Mouse (Mus musculus): ENCODE data around the gene Elof1. TPM values are rescaled to one million over a fixed set of nuclear protein-coding genes. Genes with fewer than 3 reads are reported as not detected.
"Not testable (repeated sequence)": the region's sequence is repeated elsewhere in the genome, so short reads cannot be mapped to it uniquely, and the experiment has no call there.

Elof1 gene
- polyA plus RNA-seq, 1 experiment from 2014 or later, result 191 TPM

GRCm38 (mm10) chr9:22086012-22086411 is 31.0 kb downstream of the Elof1 start:
- TF ChIP-seq EP300 (IDR thresholded peaks at IDR 0.05), result no peak
- ATAC-seq, result no peak; the same call in 1 of the 2 replicates
- H3K9me3 ChIP-seq (ENCODE audit: low read length), result no peaks in the 10 kb centered on the region

GRCm38 (mm10) chr9:22085022-22085834 is 31.7 kb downstream of the Elof1 start, which contains the start of gene Ecsit:
Gene Ecsit (minus strand): TSS chr9:22085438.
- Histone ChIP-seq H3K4me2 (replicated peaks; ENCODE audit: low read depth, low read length) (peak within 1 kb of the TSS; percentile 78), H3K4me1 (ENCODE audit: insufficient read depth, low read depth, low read length) (no peaks in the 10 kb centered on the region), H3K27ac (ENCODE audit: low read length) (peak within 1 kb of the TSS; percentile 78), H3K4me3 (ENCODE audit: low read depth, low read length) (peak within 1 kb of the TSS; percentile 75), H3K9ac (replicated peaks; ENCODE audit: low read depth) (peak within 1 kb of the TSS; percentile 68), H3K27me3 (replicated peaks; ENCODE audit: insufficient read depth, low read length) (no peaks in the 10 kb centered on the region), H3K9me3 (ENCODE audit: low read length) (no peaks in the 10 kb centered on the region), H3K36me3 (ENCODE audit: insufficient read depth, low read length) (no peaks in the 10 kb centered on the region)
- ATAC-seq, result peak; percentile 99
- peak; percentile 99 for DNase-seq (ENCODE audit: low spot score)
- under 1% methylated on average over 48 of the region's 48 CpGs for WGBS
- no peak for TF ChIP-seq CTCF (IDR thresholded peaks at IDR 0.05)
- TF ChIP-seq EP300 (IDR thresholded peaks at IDR 0.05), result no peak

More at GRCm38 (mm10) chr9:22086012-22086411, 31.0 kb downstream of the Elof1 start:
- H3K4me3 ChIP-seq (ENCODE audit: low read depth, low read length), result peak overlapping the region; percentile 75; the same call in 1 of the 2 replicates
- peak overlapping the region; percentile 68 for H3K9ac ChIP-seq (replicated peaks; ENCODE audit: low read depth)
- H3K27ac ChIP-seq (ENCODE audit: low read length), result peak overlapping the region; percentile 78
- 43% methylated on average over 6 of the region's 6 CpGs for WGBS
- H3K36me3 ChIP-seq (ENCODE audit: insufficient read depth, low read length), result no peaks in the 10 kb centered on the region
- peak overlapping the region; percentile 78 for H3K4me2 ChIP-seq (replicated peaks; ENCODE audit: low read depth, low read length)
- peak; percentile 45 for DNase-seq (ENCODE audit: low spot score)
- no peaks in the 10 kb centered on the region for H3K4me1 ChIP-seq (ENCODE audit: insufficient read depth, low read depth, low read length)
- no peaks in the 10 kb centered on the region for H3K27me3 ChIP-seq (replicated peaks; ENCODE audit: insufficient read depth, low read length)

GRCm38 (mm10) chr9:22084667-22085021 is 32.3 kb downstream of the Elof1 start:
- ATAC-seq, result no peak
- H3K4me1 ChIP-seq (ENCODE audit: insufficient read depth, low read depth, low read length), result no peaks in the 10 kb centered on the region
- no peaks in the 10 kb centered on the region for H3K27me3 ChIP-seq (replicated peaks; ENCODE audit: insufficient read depth, low read length)
- H3K36me3 ChIP-seq (ENCODE audit: insufficient read depth, low read length), result no peaks in the 10 kb centered on the region
- no peak for DNase-seq (ENCODE audit: low spot score)
- no peak for TF ChIP-seq EP300 (IDR thresholded peaks at IDR 0.05)
- TF ChIP-seq CTCF (IDR thresholded peaks at IDR 0.05), result no peak
- H3K4me2 ChIP-seq (replicated peaks; ENCODE audit: low read depth, low read length), result peak overlapping the region; percentile 78
- no peaks in the 10 kb centered on the region for H3K9me3 ChIP-seq (ENCODE audit: low read length)
- H3K27ac ChIP-seq (ENCODE audit: low read length), result no peak overlapping the region
- H3K4me3 ChIP-seq (ENCODE audit: low read depth, low read length), result peak overlapping the region; percentile 75
- H3K9ac ChIP-seq (replicated peaks; ENCODE audit: low read depth), result peak overlapping the region; percentile 68
- WGBS, result 27% methylated on average over 4 of the region's 4 CpGs

GRCm38 (mm10) chr9:22076223-22076622 is 40.7 kb downstream of the Elof1 start:
- DNase-seq (ENCODE audit: low spot score) (no peak), ATAC-seq (no peak)
- H3K4me1 ChIP-seq (ENCODE audit: insufficient read depth, low read depth, low read length), result no peaks in the 10 kb centered on the region
- H3K36me3 ChIP-seq (ENCODE audit: insufficient read depth, low read length), result no peaks in the 10 kb centered on the region; the same call in 1 of the 2 replicates
- H3K4me3 ChIP-seq (ENCODE audit: low read depth, low read length), result no peak overlapping the region
- no peaks in the 10 kb centered on the region for H3K27me3 ChIP-seq (replicated peaks; ENCODE audit: insufficient read depth, low read length)
- no peak for TF ChIP-seq CTCF (IDR thresholded peaks at IDR 0.05)
- H3K9me3 ChIP-seq (ENCODE audit: low read length), result no peaks in the 10 kb centered on the region
- no peak overlapping the region for H3K27ac ChIP-seq (ENCODE audit: low read length)
- H3K4me2 ChIP-seq (replicated peaks; ENCODE audit: low read depth, low read length), result no peak overlapping the region
- no peak overlapping the region for H3K9ac ChIP-seq (replicated peaks; ENCODE audit: low read depth)
- WGBS, result 90% methylated on average over 23 of the region's 23 CpGs

GRCm38 (mm10) chr9:22075778-22076177 is 41.2 kb downstream of the Elof1 start:
- not testable (repeated sequence) for ATAC-seq; H3K27me3 ChIP-seq (replicated peaks; ENCODE audit: insufficient read depth, low read length); H3K4me3 ChIP-seq (ENCODE audit: low read depth, low read length); H3K9ac ChIP-seq (replicated peaks; ENCODE audit: low read depth); H3K4me1 ChIP-seq (ENCODE audit: insufficient read depth, low read depth, low read length); DNase-seq (ENCODE audit: low spot score); H3K9me3 ChIP-seq (ENCODE audit: low read length); H3K36me3 ChIP-seq (ENCODE audit: insufficient read depth, low read length); H3K4me2 ChIP-seq (replicated peaks; ENCODE audit: low read depth, low read length); H3K27ac ChIP-seq (ENCODE audit: low read length)
- 83% methylated on average over 5 of the region's 5 CpGs for WGBS

- DNase-seq (ENCODE audit: low spot score) (no peak), ATAC-seq (no peak)
- Histone ChIP-seq H3K4me3 (ENCODE audit: low read depth, low read length) (no peak overlapping the region), H3K27ac (ENCODE audit: low read length) (no peak overlapping the region), H3K9me3 (ENCODE audit: low read length) (no peaks in the 10 kb centered on the region), H3K9ac (replicated peaks; ENCODE audit: low read depth) (no peak overlapping the region), H3K27me3 (replicated peaks; ENCODE audit: insufficient read depth, low read length) (no peaks in the 10 kb centered on the region), H3K4me2 (replicated peaks; ENCODE audit: low read depth, low read length) (no peak overlapping the region), H3K36me3 (ENCODE audit: insufficient read depth, low read length) (peaks cover 3% of the 10 kb centered on the region; the same call in 1 of the 2 replicates), H3K4me1 (ENCODE audit: insufficient read depth, low read depth, low read length) (peaks cover 6% of the 10 kb centered on the region; the same call in 1 of the 2 replicates)
- 92% methylated on average over 4 of the region's 4 CpGs for WGBS
- TF ChIP-seq CTCF (IDR thresholded peaks at IDR 0.05) (no peak), EP300 (IDR thresholded peaks at IDR 0.05) (no peak)
Measured at GRCm38 (mm10) chr9:22072276-22072675, 44.7 kb downstream of the Elof1 start.

Data from lung, postnatal 0 days (tissue).